9 mouse cellular contexts compared by ENCODE assay signal in genomic region chr7:116198407-116198806, GRCm38 (mm10).
DNase-seq lines count a peak whose midpoint lies in the region; ATAC-seq and TF ChIP-seq lines count a peak whose summit lies in the region.
"Had no signal": no experiment of that assay in that cellular context is flagged by ENCODE, and none has a peak within 500 bp of the region (broad histone marks: within the 10 kb centered on the region; RNA-seq: fewer than 3 reads in every experiment).

No protein-coding gene starts in this region.

- H3K9ac ChIP-seq in embryonic facial prominence, embryonic 13.5 days = 0 out of 2 replicates have a peak overlapping the region, but pooled peaks have one; percentile 12
- no peak overlapping the region for H3K9ac ChIP-seq in kidney, embryonic 16.5 days (replicated peaks; ENCODE audit: low read length)
- no peak overlapping the region for H3K9ac ChIP-seq in stomach, embryonic 15.5 days
- H3K9ac ChIP-seq: neural tube, embryonic 12.5 days had no signal

- no peaks in the 10 kb centered on the region for H3K27me3 ChIP-seq in embryonic facial prominence, embryonic 13.5 days
- H3K27me3 ChIP-seq in kidney, embryonic 16.5 days (ENCODE audit: insufficient read depth, low read length) = no peaks in the 10 kb centered on the region
- H3K27me3 ChIP-seq in stomach, embryonic 15.5 days (replicated peaks) = no peaks in the 10 kb centered on the region
- H3K27me3 ChIP-seq: neural tube, embryonic 12.5 days had no signal

- no peaks in the 10 kb centered on the region for H3K36me3 ChIP-seq in embryonic facial prominence, embryonic 13.5 days
- H3K36me3 ChIP-seq in kidney, embryonic 16.5 days (ENCODE audit: insufficient read depth, low read length) = no peaks in the 10 kb centered on the region
- H3K36me3 ChIP-seq in stomach, embryonic 15.5 days = no peaks in the 10 kb centered on the region
- H3K36me3 ChIP-seq: neural tube, embryonic 12.5 days had no signal

- intact Hi-C loops in gastrocnemius, adult 2 months (cut with DNase I) = loop anchor here (5.0 kb wide), 2 partner anchors 36 to 66 kb away; no protein-coding TSS in a partner anchor

- peak; percentile 28; the same call in 1 of the 2 replicates for ATAC-seq in embryonic facial prominence, embryonic 13.5 days (ENCODE audit: insufficient number of reproducible peaks, insufficient read depth, low FRiP score, low TSS enrichment, low read depth)
- ATAC-seq in kidney, embryonic 16.5 days (ENCODE audit: low FRiP score, low TSS enrichment) = peak; percentile 80
- ATAC-seq in stomach, embryonic 15.5 days (ENCODE audit: insufficient read depth, low FRiP score, low read depth) = peak; percentile 72

- WGBS in embryonic facial prominence, embryonic 13.5 days = 15% methylated on average over 7 of the region's 7 CpGs
- WGBS in kidney, embryonic 16.5 days = 6% methylated on average over 7 of the region's 7 CpGs
- WGBS in stomach, embryonic 15.5 days = 12% methylated on average over 7 of the region's 7 CpGs

- H3K27ac ChIP-seq in embryonic facial prominence, embryonic 13.5 days = peak overlapping the region; percentile 60
- H3K27ac ChIP-seq in kidney, embryonic 16.5 days (ENCODE audit: low read length) = 0 out of 2 replicates have a peak overlapping the region, but pooled peaks have one; percentile 23
- H3K27ac ChIP-seq in stomach, embryonic 15.5 days = peak overlapping the region; percentile 60
- no peak overlapping the region for H3K27ac ChIP-seq in gastrocnemius, adult 2 months
- H3K27ac ChIP-seq: neural tube, embryonic 12.5 days had no signal

- peaks cover 22% of the 10 kb centered on the region for H3K4me1 ChIP-seq in embryonic facial prominence, embryonic 13.5 days
- H3K4me1 ChIP-seq in kidney, embryonic 16.5 days (ENCODE audit: insufficient read depth, low read length) = peaks cover 29% of the 10 kb centered on the region
- H3K4me1 ChIP-seq in stomach, embryonic 15.5 days = peaks cover 10% of the 10 kb centered on the region; the same call in 1 of the 2 replicates
- H3K4me1 ChIP-seq: neural tube, embryonic 12.5 days had no signal

- peak; percentile 37 for DNase-seq in right cerebral cortex, adult 18-20 months
- no peak for DNase-seq in right cerebral cortex, postnatal 36 days (ENCODE audit: low spot score in 2 of 2)
- DNase-seq in gastrocnemius, adult 2 months = no peak
- DNase-seq in B cell, adult 2 months = no peak
- DNase-seq in layer of hippocampus, postnatal 25 days (ENCODE audit: extremely low spot score in 1 of 2, low spot score in 1 of 2) = no peak

- 0 out of 2 replicates have a peak overlapping the region, but pooled peaks have one; percentile 20 for H3K4me3 ChIP-seq in embryonic facial prominence, embryonic 13.5 days
- no peak overlapping the region for H3K4me3 ChIP-seq in kidney, embryonic 16.5 days (ENCODE audit: low read length)
- 0 out of 2 replicates have a peak overlapping the region, but pooled peaks have one; percentile 20 for H3K4me3 ChIP-seq in stomach, embryonic 15.5 days (replicated peaks)
- H3K4me3 ChIP-seq in gastrocnemius, adult 2 months = no peak overlapping the region
- H3K4me3 ChIP-seq: neural tube, embryonic 12.5 days had no signal

- no peaks in the 10 kb centered on the region for H3K9me3 ChIP-seq in embryonic facial prominence, embryonic 13.5 days
- H3K9me3 ChIP-seq in kidney, embryonic 16.5 days (ENCODE audit: low read length) = no peaks in the 10 kb centered on the region
- H3K9me3 ChIP-seq in stomach, embryonic 15.5 days = no peaks in the 10 kb centered on the region
- H3K9me3 ChIP-seq: neural tube, embryonic 12.5 days had no signal

- TF ChIP-seq CTCF in gastrocnemius, adult 2 months (IDR thresholded peaks at IDR 0.05) = no peak

- peak overlapping the region; percentile 39 for H3K4me2 ChIP-seq in embryonic facial prominence, embryonic 13.5 days
- no peak overlapping the region for H3K4me2 ChIP-seq in kidney, embryonic 16.5 days (replicated peaks; ENCODE audit: low read depth, low read length)
- H3K4me2 ChIP-seq in stomach, embryonic 15.5 days = peak overlapping the region; percentile 21
- H3K4me2 ChIP-seq: neural tube, embryonic 12.5 days had no signal

Comparison
In these comparisons a context has a peak if more than half of its experiments do, and no peak if none do; other contexts are left out.
1. ATAC-seq: peak in every context shown above with its lines; median percentile 80 in kidney, embryonic 16.5 days; 72 in stomach, embryonic 15.5 days; 28 in embryonic facial prominence, embryonic 13.5 days.
2. H3K4me3 ChIP-seq: peak in embryonic facial prominence, embryonic 13.5 days (single experiment) and stomach, embryonic 15.5 days (single experiment); none in kidney, embryonic 16.5 days (single experiment) and gastrocnemius, adult 2 months (single experiment).